12 mouse cellular contexts compared by ENCODE assay signal in the genomic region with DNA sequence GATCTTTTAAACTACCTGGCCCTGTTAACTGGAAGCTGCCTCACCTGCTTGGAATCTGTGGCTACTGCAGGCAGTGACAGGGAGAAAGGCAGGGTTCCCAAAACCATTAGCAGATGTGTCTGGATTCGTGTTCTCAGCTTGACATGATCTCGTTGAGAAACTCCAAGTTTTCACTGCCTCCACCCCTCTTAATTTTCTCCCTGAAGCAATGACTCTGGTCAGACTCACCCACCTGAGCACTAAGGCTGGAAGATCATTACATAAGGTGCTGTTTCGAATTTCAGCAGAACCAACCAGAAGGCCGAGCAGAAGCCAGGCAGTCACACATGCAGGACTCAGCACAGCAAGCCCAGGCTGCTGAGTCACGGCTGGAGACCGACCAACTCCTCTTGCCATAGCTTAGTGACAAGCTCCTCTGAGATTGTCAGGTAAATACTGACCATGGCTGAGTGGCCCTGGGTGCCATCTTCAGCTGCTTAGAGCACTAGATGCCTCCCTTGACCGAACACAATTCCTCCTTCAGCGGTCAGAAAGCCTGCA. TPM values are rescaled to one million over a fixed set of nuclear protein-coding genes. Genes with fewer than 3 reads are reported as not detected.
DNase-seq lines count a peak whose midpoint lies in the region; ATAC-seq and TF ChIP-seq lines count a peak whose summit lies in the region.
"Had no signal": no experiment of that assay in that cellular context is flagged by ENCODE, and none has a peak within 500 bp of the region (broad histone marks: within the 10 kb centered on the region; RNA-seq: fewer than 3 reads in every experiment).

No protein-coding gene starts in this region.

- TF ChIP-seq EP300 in lung, postnatal 0 days (IDR thresholded peaks at IDR 0.05) = no peak

- no peaks in the 10 kb centered on the region for H3K9me3 ChIP-seq in lung, postnatal 0 days (ENCODE audit: low read length)
- H3K9me3 ChIP-seq in midbrain, embryonic 16.5 days (replicated peaks; ENCODE audit: control insufficient read depth, low read length, poor library complexity, severe bottlenecking) = no peaks in the 10 kb centered on the region
- H3K9me3 ChIP-seq: embryonic facial prominence, embryonic 15.5 days; G1E; stomach, embryonic 15.5 days had no signal

- no peak overlapping the region for H3K4me3 ChIP-seq in lung, adult 2 months (replicated peaks; ENCODE audit: extremely low read depth, low read depth, low read length)
- H3K4me3 ChIP-seq in lung, postnatal 0 days (ENCODE audit: low read depth, low read length) = no peak overlapping the region
- H3K4me3 ChIP-seq in midbrain, embryonic 16.5 days (ENCODE audit: low read depth, low read length) = no peak overlapping the region
- H3K4me3 ChIP-seq: embryonic facial prominence, embryonic 15.5 days; heart, adult 2 months; stomach, embryonic 15.5 days had no signal

- peaks cover 9% of the 10 kb centered on the region; the same call in 1 of the 2 replicates for H3K36me3 ChIP-seq in lung, postnatal 0 days (ENCODE audit: insufficient read depth, low read length)
- peaks cover 2% of the 10 kb centered on the region; the same call in 1 of the 2 replicates for H3K36me3 ChIP-seq in midbrain, embryonic 16.5 days (ENCODE audit: control insufficient read depth, insufficient read depth, low read length)
- H3K36me3 ChIP-seq: stomach, embryonic 15.5 days had no signal

- no peak for ATAC-seq in lung, postnatal 0 days
- no peak for ATAC-seq in midbrain, embryonic 16.5 days
- ATAC-seq in inflammation-experienced regulatory T-cells, adult 6 months = no peak

- WGBS in lung, adult 2 months = 80% methylated on average over 8 of the region's 8 CpGs
- 86% methylated on average over 8 of the region's 8 CpGs for WGBS in lung, postnatal 0 days
- 88% methylated on average over 8 of the region's 8 CpGs for WGBS in midbrain, embryonic 16.5 days

- peak; percentile 29 for DNase-seq in lung, adult 2 months
- no peak for DNase-seq in lung, postnatal 0 days (ENCODE audit: low spot score)
- peak; percentile 27 to 29 for DNase-seq in cerebellum, postnatal 10 days
- peak; percentile 64 to 76 for DNase-seq in layer of hippocampus, adult 8-10 months (ENCODE audit: low spot score in 2 of 2)
- DNase-seq in right cerebral cortex, postnatal 36 days (ENCODE audit: low spot score in 2 of 2) = peak; percentile 68 to 82
- DNase-seq in heart, postnatal 25 days (ENCODE audit: low spot score) = no peak
- DNase-seq: heart, adult 2 months had no signal

- no peaks in the 10 kb centered on the region for H3K27me3 ChIP-seq in lung, postnatal 0 days (replicated peaks; ENCODE audit: insufficient read depth, low read length)
- H3K27me3 ChIP-seq in midbrain, embryonic 16.5 days (ENCODE audit: control insufficient read depth, insufficient read depth, low read depth, low read length) = no peaks in the 10 kb centered on the region
- H3K27me3 ChIP-seq: embryonic facial prominence, embryonic 15.5 days; stomach, embryonic 15.5 days had no signal

- H3K9ac ChIP-seq in lung, postnatal 0 days (replicated peaks; ENCODE audit: low read depth) = no peak overlapping the region
- H3K9ac ChIP-seq in midbrain, embryonic 16.5 days (ENCODE audit: low read depth, low read length) = no peak overlapping the region
- H3K9ac ChIP-seq: embryonic facial prominence, embryonic 15.5 days; stomach, embryonic 15.5 days had no signal

- no peak for TF ChIP-seq POLR2A in lung, adult 2 months (IDR thresholded peaks at IDR 0.05; ENCODE audit: borderline replicate concordance, extremely low read depth, low read depth, low read length)

- TF ChIP-seq CTCF in lung, adult 2 months (IDR thresholded peaks at IDR 0.05; ENCODE audit: insufficient read depth, low read length) = no peak
- no peak for TF ChIP-seq CTCF in lung, postnatal 0 days (IDR thresholded peaks at IDR 0.05)

- intact Hi-C loops in heart, postnatal 25 days (cut with DNase I) = no loop called here

- no peak overlapping the region for H3K4me2 ChIP-seq in lung, postnatal 0 days (replicated peaks; ENCODE audit: low read depth, low read length)
- no peak overlapping the region for H3K4me2 ChIP-seq in midbrain, embryonic 16.5 days (ENCODE audit: low read length)
- H3K4me2 ChIP-seq: embryonic facial prominence, embryonic 15.5 days; stomach, embryonic 15.5 days had no signal

- no peak overlapping the region for H3K27ac ChIP-seq in lung, postnatal 0 days (ENCODE audit: low read length)
- no peak overlapping the region for H3K27ac ChIP-seq in midbrain, embryonic 16.5 days (ENCODE audit: low read length)
- H3K27ac ChIP-seq: embryonic facial prominence, embryonic 15.5 days; heart, adult 2 months; stomach, embryonic 15.5 days had no signal

- no peaks in the 10 kb centered on the region for H3K4me1 ChIP-seq in lung, adult 2 months (ENCODE audit: control insufficient read depth, insufficient read depth, low read length)
- no peaks in the 10 kb centered on the region for H3K4me1 ChIP-seq in lung, postnatal 0 days (ENCODE audit: insufficient read depth, low read depth, low read length)
- peaks cover 6% of the 10 kb centered on the region for H3K4me1 ChIP-seq in midbrain, embryonic 16.5 days (ENCODE audit: control insufficient read depth, insufficient read depth, low read length)
- H3K4me1 ChIP-seq: stomach, embryonic 15.5 days had no signal

RNA-seq across cellular contexts. Expression of gene Tamm41, which starts 32.3 kb away (rescaled TPM):
- 18.3 and 19.1 TPM in 2 replicates for polyA plus RNA-seq in lung, adult 2 months (2012; rRNA removed)
- polyA plus RNA-seq in lung, postnatal 0 days (2015; fragmentation: Nextera tagmentation; extraction: Ambion mirVana) = 27.7 and 28.0 TPM in 2 replicates
- 10 to 100 TPM; 16.0 to 22.9 (median 22.3) TPM for total RNA-seq in layer of hippocampus, adult 8-10 months (2022)
- total RNA-seq in heart, postnatal 25 days (2021) = 10 to 100 TPM; 10.1 to 10.5 TPM
- 47.0 and 51.5 TPM in 2 replicates for polyA plus RNA-seq in midbrain, embryonic 16.5 days (2015; fragmentation: Nextera tagmentation; extraction: Ambion mirVana)
- 10 to 100 TPM; 19.7 to 33.2 (median 25.1) TPM for polyA plus RNA-seq in inflammation-experienced regulatory T-cells, adult 6 months (2017; shearing (Covaris generic))

RNA-seq across cellular contexts. Expression of gene Vgll4, which starts 35.6 kb away (rescaled TPM):
- 80.8 and 81.7 TPM in 2 replicates for polyA plus RNA-seq in lung, adult 2 months (2012; rRNA removed)
- 104 and 108 TPM in 2 replicates for polyA plus RNA-seq in lung, postnatal 0 days (2015; fragmentation: Nextera tagmentation; extraction: Ambion mirVana)
- total RNA-seq in layer of hippocampus, adult 8-10 months (2022) = 10 to 100 TPM; 48.9 to 53.4 (median 49.5) TPM
- 10 to 100 TPM; 24.3 to 24.9 TPM for total RNA-seq in heart, postnatal 25 days (2021)
- polyA plus RNA-seq in midbrain, embryonic 16.5 days (2015; fragmentation: Nextera tagmentation; extraction: Ambion mirVana) = 49.2 and 51.0 TPM in 2 replicates
- 100 to 1,000 TPM; 118 to 183 (median 152) TPM for polyA plus RNA-seq in inflammation-experienced regulatory T-cells, adult 6 months (2017; shearing (Covaris generic))

Comparison
In these comparisons a context has a peak if more than half of its experiments do, and no peak if none do; other contexts are left out.
1. DNase-seq: peak in lung, adult 2 months (single experiment), cerebellum, postnatal 10 days (2 of 2), layer of hippocampus, adult 8-10 months (2 of 2) and right cerebral cortex, postnatal 36 days (2 of 2); none in lung, postnatal 0 days (single experiment) and heart, postnatal 25 days (single experiment).